Mouse (Mus musculus): Measurements from ENCODE around the gene Nosip. TPM values are rescaled to one million over a fixed set of nuclear protein-coding genes. Genes with fewer than 3 reads are reported as not detected.

Nosip gene
- polyA plus RNA-seq, 1 experiment, result 92.7 TPM

- Histone ChIP-seq H3K36me3 (ENCODE audit: control insufficient read depth, insufficient read depth, low read length) (peaks cover 34% of the 10 kb centered on the region), H3K4me3 (ENCODE audit: low read depth, low read length) (no peak overlapping the region), H3K4me1 (ENCODE audit: control insufficient read depth, insufficient read depth, insufficient read length, low read length) (no peaks in the 10 kb centered on the region), H3K27ac (ENCODE audit: insufficient read depth, low read depth, low read length) (no peak overlapping the region), H3K27me3 (ENCODE audit: control insufficient read depth, insufficient read depth, low read length) (no peaks in the 10 kb centered on the region)
- WGBS, result 80% methylated on average over 3 of the region's 3 CpGs
- TF ChIP-seq POLR2A (IDR thresholded peaks at IDR 0.05; ENCODE audit: low read depth, low read length), result no peak
- TF ChIP-seq CTCF (IDR thresholded peaks at IDR 0.05; ENCODE audit: extremely low read depth, insufficient read length, insufficient replicate concordance, low read depth, low read length), result no peak
Measured at GRCm38 (mm10) chr7:45035631-45036030, 26.6 kb upstream of the Nosip start.

DNA sequence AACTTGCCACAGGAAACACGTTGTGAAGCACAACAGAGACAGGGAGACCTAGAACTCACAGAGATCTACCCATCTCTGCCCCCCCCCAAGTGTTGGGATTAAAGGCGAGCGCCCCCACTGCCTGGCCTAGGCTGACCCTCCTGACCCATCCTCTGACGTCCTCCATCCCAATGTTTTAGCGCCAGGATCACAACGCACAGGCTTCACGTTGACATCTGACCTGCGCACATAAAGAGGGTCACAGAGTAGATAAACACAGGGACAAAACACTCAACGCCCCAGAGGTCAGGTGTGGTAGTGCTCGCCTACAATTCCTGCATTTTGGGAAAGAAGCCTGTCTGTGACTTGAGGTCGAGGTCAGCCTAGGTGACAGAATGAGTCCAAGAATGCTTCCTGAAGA is 25.5 kb upstream of the Nosip start:
- no peak overlapping the region for H3K4me3 ChIP-seq (ENCODE audit: low read depth, low read length)
- no peak for TF ChIP-seq CTCF (IDR thresholded peaks at IDR 0.05; ENCODE audit: extremely low read depth, insufficient read length, insufficient replicate concordance, low read depth, low read length)
- TF ChIP-seq POLR2A (IDR thresholded peaks at IDR 0.05; ENCODE audit: low read depth, low read length), result no peak
- no peaks in the 10 kb centered on the region for H3K4me1 ChIP-seq (ENCODE audit: control insufficient read depth, insufficient read depth, insufficient read length, low read length)
- peaks cover 40% of the 10 kb centered on the region for H3K36me3 ChIP-seq (ENCODE audit: control insufficient read depth, insufficient read depth, low read length)
- WGBS, result 84% methylated on average over 11 of the region's 11 CpGs
- H3K27me3 ChIP-seq (ENCODE audit: control insufficient read depth, insufficient read depth, low read length), result no peaks in the 10 kb centered on the region
- no peak overlapping the region for H3K27ac ChIP-seq (ENCODE audit: insufficient read depth, low read depth, low read length)

DNA sequence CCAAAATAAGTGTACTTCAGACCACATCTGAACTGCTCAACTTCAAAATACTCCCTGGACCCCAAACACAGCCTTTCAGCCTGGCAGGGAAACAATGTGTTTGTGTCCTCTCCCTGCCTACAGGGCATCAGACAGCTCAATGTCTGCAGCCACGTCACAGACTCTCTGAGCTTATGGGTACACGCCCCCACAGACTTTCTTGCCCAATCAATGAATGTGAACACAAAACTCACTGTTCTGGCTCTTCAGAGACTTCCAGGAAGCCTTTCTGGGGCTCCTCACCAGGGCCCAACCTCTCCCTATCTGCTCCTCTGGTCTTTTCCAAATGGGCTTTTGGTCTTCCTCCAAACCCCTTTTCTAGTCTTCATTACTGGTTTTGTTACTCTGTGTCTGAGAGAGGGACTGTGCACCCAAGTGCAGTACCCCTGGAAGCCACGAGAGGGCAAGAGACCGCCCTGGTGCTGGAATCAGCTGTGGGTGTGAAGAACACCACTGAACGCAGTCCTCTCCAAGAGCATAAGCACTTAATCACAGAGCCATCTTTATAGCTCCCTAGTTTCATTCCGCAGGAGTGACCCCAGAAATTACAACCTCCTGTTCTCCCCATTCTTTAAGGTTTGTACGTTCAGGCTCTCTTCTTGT is 24.4 kb upstream of the Nosip start:
- H3K4me1 ChIP-seq (ENCODE audit: control insufficient read depth, insufficient read depth, insufficient read length, low read length), result no peaks in the 10 kb centered on the region
- 51% methylated on average over 7 of the region's 7 CpGs for WGBS
- peaks cover 45% of the 10 kb centered on the region for H3K36me3 ChIP-seq (ENCODE audit: control insufficient read depth, insufficient read depth, low read length)
- no peak overlapping the region for H3K4me3 ChIP-seq (ENCODE audit: low read depth, low read length)
- no peaks in the 10 kb centered on the region for H3K27me3 ChIP-seq (ENCODE audit: control insufficient read depth, insufficient read depth, low read length)
- peak; percentile 86 for TF ChIP-seq CTCF (IDR thresholded peaks at IDR 0.05; ENCODE audit: extremely low read depth, insufficient read length, insufficient replicate concordance, low read depth, low read length)
- no peak for TF ChIP-seq POLR2A (IDR thresholded peaks at IDR 0.05; ENCODE audit: low read depth, low read length)
- H3K27ac ChIP-seq (ENCODE audit: insufficient read depth, low read depth, low read length), result no peak overlapping the region

GRCm38 (mm10) chr7:45038411-45038810 is 23.8 kb upstream of the Nosip start:
- Histone ChIP-seq H3K27ac (ENCODE audit: insufficient read depth, low read depth, low read length) (no peak overlapping the region), H3K36me3 (ENCODE audit: control insufficient read depth, insufficient read depth, low read length) (peaks cover 47% of the 10 kb centered on the region), H3K27me3 (ENCODE audit: control insufficient read depth, insufficient read depth, low read length) (no peaks in the 10 kb centered on the region), H3K4me3 (ENCODE audit: low read depth, low read length) (no peak overlapping the region), H3K4me1 (ENCODE audit: control insufficient read depth, insufficient read depth, insufficient read length, low read length) (no peaks in the 10 kb centered on the region)
- TF ChIP-seq POLR2A (IDR thresholded peaks at IDR 0.05; ENCODE audit: low read depth, low read length), result no peak
- no peak for TF ChIP-seq CTCF (IDR thresholded peaks at IDR 0.05; ENCODE audit: extremely low read depth, insufficient read length, insufficient replicate concordance, low read depth, low read length)
- WGBS, result 91% methylated on average over 9 of the region's 9 CpGs

DNA sequence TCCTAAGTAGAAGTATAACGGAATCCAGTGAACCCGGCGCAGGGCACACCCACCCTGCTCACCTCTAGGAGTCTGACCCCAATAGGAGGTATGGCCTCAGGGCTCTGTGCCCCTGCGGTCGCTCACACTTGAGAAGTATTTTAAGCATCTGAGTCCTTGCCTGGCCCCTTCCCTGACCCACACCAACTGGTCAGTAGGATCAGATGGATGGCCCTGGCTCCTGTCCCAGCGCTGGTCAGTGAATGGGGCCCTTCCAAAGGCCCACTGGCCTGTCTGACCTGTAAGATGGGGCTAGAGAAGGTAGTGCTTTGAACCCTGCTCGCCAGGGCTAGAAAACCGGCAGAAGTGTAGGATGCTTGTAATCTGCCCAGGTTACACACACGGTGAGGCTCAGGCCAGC is 21.4 kb upstream of the Nosip start:
- H3K27ac ChIP-seq (ENCODE audit: insufficient read depth, low read depth, low read length), result no peak overlapping the region
- no peaks in the 10 kb centered on the region for H3K4me1 ChIP-seq (ENCODE audit: control insufficient read depth, insufficient read depth, insufficient read length, low read length)
- WGBS, result 92% methylated on average over 9 of the region's 9 CpGs
- H3K27me3 ChIP-seq (ENCODE audit: control insufficient read depth, insufficient read depth, low read length), result no peaks in the 10 kb centered on the region
- peaks cover 49% of the 10 kb centered on the region for H3K36me3 ChIP-seq (ENCODE audit: control insufficient read depth, insufficient read depth, low read length)
- H3K4me3 ChIP-seq (ENCODE audit: low read depth, low read length), result no peak overlapping the region
- TF ChIP-seq POLR2A (IDR thresholded peaks at IDR 0.05; ENCODE audit: low read depth, low read length) (no peak), CTCF (IDR thresholded peaks at IDR 0.05; ENCODE audit: extremely low read depth, insufficient read length, insufficient replicate concordance, low read depth, low read length) (no peak)

- 94% methylated on average over 14 of the region's 14 CpGs for WGBS
Measured at GRCm38 (mm10) chr7:45043307-45043706, 18.9 kb upstream of the Nosip start.

GRCm38 (mm10) chr7:45045741-45046140 is 16.5 kb upstream of the Nosip start:
- no peaks in the 10 kb centered on the region; the same call in 1 of the 2 replicates for H3K4me1 ChIP-seq (ENCODE audit: control insufficient read depth, insufficient read depth, insufficient read length, low read length)
- no peak overlapping the region for H3K27ac ChIP-seq (ENCODE audit: insufficient read depth, low read depth, low read length)
- TF ChIP-seq POLR2A (IDR thresholded peaks at IDR 0.05; ENCODE audit: low read depth, low read length) (no peak), CTCF (IDR thresholded peaks at IDR 0.05; ENCODE audit: extremely low read depth, insufficient read length, insufficient replicate concordance, low read depth, low read length) (no peak)
- WGBS, result 93% methylated on average over 22 of the region's 22 CpGs
- H3K4me3 ChIP-seq (ENCODE audit: low read depth, low read length), result no peak overlapping the region
- peaks cover 81% of the 10 kb centered on the region for H3K36me3 ChIP-seq (ENCODE audit: control insufficient read depth, insufficient read depth, low read length)
- H3K27me3 ChIP-seq (ENCODE audit: control insufficient read depth, insufficient read depth, low read length), result no peaks in the 10 kb centered on the region

More at GRCm38 (mm10) chr7:45043307-45043706, 18.9 kb upstream of the Nosip start:
- H3K27ac ChIP-seq (ENCODE audit: insufficient read depth, low read depth, low read length), result no peak overlapping the region
- TF ChIP-seq POLR2A (IDR thresholded peaks at IDR 0.05; ENCODE audit: low read depth, low read length) (no peak), CTCF (IDR thresholded peaks at IDR 0.05; ENCODE audit: extremely low read depth, insufficient read length, insufficient replicate concordance, low read depth, low read length) (no peak)
- H3K27me3 ChIP-seq (ENCODE audit: control insufficient read depth, insufficient read depth, low read length), result no peaks in the 10 kb centered on the region
- no peaks in the 10 kb centered on the region for H3K4me1 ChIP-seq (ENCODE audit: control insufficient read depth, insufficient read depth, insufficient read length, low read length)
- H3K36me3 ChIP-seq (ENCODE audit: control insufficient read depth, insufficient read depth, low read length), result peaks cover 69% of the 10 kb centered on the region
- H3K4me3 ChIP-seq (ENCODE audit: low read depth, low read length), result no peak overlapping the region

Measured in small intestine, adult 2 months (tissue).